Mouse (Mus musculus) mouse trophoblast stem cell (cell line): Measurements from ENCODE around the gene Exoc6.

Experiments
- in situ Hi-C, 2 experiments: fragments of 300-500 bp; cut with MseI, MboI; formaldehyde crosslinking; loops; 2 replicates in 1 of 2; 3 replicates in 1 of 2; pipeline ENCODE4 v1.15.1; 2025

The Exoc6 gene

DNA sequence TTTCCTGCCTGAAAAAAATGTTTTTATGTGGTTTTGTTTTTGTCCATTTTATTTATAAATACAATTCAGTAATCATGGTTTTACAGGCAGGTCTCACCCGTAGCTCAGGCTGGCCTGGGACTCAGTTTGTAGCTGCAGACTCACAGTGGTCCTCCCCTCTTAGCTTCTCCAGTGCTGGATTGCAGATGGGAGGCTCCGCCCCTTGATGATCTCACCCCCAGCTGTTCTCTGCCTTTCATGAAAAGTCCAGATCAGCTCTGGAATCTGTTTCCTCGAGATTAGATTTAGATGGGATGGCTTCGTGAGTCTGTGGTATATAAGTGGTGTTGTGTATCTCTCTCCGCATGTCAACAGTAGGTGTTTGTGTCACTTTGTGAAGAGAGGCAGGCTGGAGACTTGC, 24.6 kb downstream of the Exoc6 start:
- in situ Hi-C loops, result no loop called here

DNA sequence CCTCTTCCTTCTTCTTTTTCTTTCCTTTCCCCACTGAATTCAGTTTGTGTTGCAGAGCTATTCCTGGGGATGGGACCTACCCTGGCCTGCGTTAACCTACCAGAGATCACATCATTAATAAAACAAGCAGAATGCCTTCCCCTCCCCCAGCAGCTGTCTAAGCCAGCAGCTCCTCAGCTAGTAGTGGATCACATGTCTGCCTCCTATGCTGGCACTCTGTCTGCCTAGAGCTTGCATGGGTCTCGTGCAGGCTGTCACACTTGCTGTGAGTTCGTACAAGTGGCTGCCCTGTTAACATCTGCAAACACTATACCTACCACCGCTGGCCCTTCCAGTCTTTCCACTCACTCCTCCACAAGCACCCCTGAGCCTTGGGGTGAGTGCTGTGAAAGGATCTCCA, 29.4 kb downstream of the Exoc6 start:
- in situ Hi-C loops, result no loop called here

DNA sequence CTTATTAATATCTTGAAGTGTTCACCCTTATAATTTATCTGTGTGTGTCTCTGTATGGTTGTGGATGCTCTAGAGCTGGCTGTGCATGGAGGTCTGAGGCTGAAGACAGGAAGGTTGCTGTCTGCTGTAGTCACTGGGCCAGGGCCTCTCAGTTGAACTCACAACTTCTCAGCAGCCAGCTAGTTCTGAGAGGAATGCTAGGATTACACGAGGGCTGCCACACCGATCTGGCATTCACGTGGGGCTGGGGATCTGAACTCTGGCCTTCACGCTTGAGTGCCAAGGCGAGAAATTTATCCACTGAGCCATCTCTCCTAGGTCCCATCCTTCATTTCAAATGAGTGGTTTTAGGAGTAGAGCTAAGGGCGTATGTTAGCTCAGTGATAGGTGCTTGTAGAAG, 30.2 kb downstream of the Exoc6 start:
- in situ Hi-C loops, result no loop called here

DNA sequence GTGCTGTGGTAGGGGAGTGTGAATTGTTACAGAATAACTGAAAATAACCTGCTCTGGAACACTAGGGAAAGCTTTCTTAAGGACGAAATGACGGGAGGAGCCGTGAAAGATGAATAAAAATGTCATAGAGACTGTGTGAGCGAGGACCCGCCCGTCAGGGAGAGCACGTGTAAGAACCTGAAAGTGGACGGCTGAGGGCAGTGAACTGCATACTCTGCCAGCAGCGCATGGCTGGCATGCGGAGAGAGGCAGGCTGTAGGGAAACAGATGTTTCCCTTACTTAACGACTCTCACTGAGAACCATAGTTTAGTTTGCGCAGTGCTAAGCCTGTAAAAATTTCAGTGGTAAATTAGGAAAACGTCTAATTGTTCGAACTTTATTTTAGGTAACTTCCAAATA, 35.0 kb downstream of the Exoc6 start:
- in situ Hi-C loops, result no loop called here

DNA sequence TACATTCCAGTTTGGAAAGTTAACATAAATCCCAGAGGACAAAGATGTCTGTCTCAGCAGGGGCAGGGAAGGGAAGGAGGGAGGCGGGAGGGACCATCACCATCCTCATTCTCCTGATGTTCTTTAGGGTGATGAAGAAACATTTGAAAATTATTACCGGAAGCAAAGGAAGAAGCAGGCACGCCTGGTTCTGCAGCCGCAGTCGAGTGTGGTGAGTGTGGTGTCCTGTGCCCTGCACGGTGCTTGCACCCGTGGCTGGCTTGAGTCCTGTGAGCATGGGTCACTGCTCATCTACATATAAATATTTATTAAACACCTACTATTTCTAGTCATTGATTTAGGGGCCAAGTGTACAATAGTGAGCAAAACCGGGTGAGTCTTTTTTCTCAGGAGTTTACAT, 35.5 kb downstream of the Exoc6 start:
- in situ Hi-C loops, result no loop called here

DNA sequence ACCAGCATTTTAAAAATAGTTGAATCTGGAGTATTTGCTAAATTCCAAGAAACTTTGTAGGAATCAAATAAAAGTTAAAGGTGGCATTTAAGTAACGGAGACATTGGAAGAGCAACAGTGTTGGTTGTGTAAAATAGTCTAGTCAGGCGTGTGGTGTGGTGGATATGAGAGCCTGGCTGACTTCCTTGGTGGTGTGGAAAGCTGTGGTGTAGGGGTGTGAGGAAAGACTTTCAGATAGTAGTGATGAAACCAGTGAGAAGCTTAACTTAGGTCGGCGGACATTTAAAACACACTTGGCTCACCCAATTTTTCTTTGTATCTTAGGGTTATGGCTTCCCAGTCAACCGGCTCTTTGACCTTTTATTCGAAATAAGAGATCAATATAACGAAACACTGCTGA, 40.3 kb downstream of the Exoc6 start:
- in situ Hi-C loops, result no loop called here

DNA sequence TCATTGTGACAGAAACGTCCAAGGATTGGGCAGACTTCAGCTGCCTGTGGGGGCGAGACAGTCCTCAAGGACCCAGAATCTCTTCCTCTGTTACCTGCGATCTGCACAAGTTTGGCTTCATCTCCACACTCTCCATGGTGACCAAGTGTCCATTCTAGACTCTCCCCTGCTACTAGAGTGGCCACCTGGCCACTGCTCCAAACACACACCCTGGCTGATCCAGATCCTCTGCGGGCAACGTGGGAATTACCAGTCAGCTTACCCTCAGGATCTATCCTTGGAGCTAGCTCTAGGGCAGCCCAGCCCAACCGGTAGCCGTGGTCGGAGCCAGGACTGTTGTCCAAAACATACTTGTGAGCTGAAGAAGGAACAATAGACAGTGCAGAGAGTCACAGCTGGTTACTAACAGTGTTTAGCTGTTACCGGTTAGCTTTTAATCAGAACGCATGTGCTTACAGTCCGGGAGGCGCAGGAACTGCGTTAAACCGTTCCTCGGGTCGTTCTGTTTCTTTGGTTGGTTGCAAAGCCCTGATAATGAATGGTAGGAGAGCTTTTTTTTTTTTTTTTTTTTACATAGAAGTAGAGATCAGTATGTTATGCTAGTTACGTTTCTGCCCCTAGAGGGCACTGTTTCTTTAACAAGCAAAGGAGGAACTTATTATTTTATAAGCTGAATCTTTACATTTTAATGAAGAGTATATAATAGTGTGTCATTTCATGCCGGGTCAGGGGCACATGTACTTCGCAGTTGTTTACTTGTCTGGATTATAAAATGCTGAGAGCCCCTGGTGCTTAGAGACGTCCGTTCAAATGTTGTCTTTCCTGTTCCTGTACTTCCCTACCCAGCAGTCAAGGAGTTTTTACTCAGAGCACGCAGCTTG, 52.0 kb downstream of the Exoc6 start:
- in situ Hi-C loops, result no loop called here

DNA sequence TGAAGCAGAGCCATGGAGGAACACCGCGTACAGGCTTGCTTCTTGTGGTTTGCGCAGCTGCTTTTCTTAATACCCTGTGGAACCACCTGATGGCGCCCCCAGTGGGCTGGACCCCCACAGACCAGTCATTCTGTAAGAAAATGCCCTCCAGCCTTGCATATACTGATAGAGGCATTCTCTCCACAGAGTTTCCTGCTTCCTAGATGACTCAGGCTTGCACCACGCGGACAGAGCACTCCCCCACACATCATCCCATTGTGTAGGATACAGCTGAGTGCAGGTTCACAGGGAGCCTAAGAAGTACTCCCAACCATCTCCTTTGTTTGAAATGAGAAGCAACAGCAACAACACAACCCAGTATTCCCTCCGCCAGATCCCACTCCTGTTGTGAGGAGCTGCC, 59.8 kb downstream of the Exoc6 start:
- in situ Hi-C loops, result no loop called here

DNA sequence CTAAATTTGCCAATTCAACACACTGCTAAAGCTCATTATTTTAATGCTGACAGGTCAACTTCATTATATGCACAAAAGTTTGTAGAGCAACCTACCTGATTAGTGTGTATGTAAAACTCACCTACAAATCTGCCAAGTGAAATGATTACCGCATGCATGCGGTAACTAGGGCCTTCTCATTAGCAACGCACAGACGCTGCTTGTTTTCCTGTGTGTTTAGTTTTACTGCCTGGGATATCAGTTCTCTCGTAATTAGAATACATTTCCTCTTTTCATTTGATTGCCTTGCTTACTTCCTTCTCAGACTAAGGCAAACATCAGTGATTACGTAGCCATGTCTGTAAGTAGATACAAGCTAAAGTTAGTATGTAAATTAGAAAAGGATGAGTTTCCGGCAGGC, 62.7 kb downstream of the Exoc6 start:
- in situ Hi-C loops, result no loop called here

DNA sequence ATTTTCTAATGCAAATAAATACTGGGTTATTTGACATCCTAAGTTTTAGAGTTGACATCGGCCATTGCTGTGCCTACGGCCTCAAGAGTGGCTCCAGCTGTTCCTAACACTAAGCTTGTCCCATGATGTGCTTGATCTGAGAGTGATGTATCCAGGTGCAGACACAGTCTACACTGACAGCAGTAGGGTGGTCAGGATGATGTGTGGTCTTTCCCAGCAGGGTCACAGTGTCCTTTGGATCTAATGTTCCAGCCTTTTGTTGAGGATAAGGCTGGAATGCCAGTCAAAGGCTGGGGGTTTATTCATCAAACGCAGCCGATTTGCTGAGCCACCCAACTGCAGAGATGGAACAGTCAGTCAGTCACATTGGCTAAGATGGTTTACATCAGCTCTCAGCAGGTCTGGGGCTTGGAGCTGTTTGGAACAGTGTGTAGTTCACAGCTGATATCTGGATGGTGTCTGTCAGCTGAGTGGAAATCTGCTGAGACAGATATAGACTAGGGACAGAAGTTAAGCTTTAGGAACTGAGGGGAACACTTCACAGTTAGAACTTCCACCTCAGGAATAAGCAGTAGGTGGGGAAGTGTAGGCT, 64.9 kb downstream of the Exoc6 start:
- in situ Hi-C loops, result no loop called here

DNA sequence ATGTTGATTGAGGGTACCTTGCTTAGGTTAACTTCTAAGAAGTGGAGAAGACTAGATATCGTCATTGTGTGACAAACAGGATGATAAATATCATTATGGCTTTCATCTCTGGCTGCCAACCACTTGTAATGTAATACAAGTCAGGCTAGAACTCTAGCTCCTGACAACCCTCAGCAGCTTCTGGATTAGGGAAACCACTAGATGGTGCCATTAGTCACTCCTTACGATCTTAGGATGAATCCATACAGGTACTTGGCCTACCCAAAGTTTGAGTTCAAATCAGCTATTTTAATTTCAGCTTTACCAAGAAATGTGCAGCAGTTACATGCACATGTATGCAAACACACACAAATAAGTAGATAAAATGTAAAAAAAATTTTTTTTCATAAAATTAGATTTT, 97.8 kb downstream of the Exoc6 start:
- in situ Hi-C loops, result no loop called here

DNA sequence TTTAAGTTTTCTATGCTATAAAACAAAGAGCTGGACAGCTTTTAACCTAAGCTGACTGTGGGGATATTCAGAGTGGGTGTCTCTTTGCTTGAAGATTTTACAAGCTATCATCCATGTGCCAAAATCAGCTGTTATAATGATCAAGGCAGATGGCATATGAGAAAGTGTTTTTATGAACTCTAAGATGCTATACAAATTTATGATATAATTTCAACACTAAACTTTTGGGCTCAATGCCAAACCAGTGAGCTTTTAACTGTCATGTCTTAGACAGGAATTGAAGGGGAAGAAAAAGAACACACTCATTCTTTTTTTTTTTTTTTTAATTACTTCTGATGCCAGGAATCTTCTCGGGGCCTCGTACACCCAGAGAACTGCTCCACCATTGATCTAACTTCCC, 100.3 kb downstream of the Exoc6 start:
- in situ Hi-C loops, result no loop called here

DNA sequence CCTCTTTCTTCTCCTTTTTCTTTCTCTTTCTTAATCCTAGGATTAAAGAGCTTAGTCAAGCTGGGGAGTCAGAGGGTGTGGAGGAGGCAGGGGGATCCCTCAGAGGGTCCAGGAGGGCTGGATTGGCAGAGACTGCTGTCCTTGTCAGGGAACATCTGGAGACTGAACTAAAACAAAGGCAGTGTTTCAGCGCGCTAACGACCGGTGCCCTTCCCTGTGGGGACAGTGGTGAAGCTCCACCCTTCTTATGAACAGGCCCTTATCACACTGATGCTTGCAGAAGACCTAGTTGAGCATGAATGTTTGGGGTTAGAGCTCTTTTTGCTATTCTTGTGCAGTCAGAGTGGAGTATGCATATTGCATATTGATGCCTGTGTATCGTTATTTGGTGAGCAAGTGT, 103.8 kb downstream of the Exoc6 start:
- in situ Hi-C loops, result no loop called here

DNA sequence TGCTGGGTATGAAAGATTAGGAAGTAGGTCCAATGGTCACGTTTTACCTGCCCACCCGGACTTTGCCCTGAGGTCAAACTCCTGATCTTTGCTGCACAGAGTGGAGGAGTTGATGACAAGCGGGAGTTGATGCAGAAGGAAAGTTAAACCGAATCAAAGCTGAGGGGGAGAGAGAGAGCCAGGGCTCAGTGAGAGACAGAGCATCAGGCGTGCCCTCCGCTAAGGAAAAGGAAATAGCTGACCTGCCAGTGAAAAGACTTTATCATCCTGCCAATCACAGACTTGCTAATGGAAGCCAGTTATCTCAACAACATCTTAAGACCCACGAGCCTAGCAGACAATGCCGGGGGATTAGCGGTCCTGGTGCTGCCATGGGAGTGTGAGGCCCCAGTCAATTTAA, 106.2 kb downstream of the Exoc6 start:
- in situ Hi-C loops, result no loop called here

DNA sequence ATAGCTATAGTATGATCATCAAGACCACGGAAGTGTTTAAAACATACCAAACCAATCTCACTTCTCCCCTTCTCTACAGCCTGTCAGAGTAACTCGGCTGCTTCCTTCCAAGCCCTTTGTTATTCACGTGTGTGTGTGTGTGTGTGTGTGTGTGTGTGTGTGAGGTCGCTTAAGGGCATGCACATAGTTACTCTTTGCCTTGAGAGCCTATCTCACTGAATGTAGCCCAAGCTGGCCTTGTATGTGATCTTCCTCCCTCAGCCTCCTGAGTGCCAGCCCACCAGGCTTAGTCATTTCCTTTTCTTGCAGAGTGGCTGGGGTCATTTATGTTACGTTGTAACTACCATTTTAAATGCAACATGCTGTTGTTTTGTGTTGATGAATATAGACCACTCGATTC, 115.0 kb downstream of the Exoc6 start:
- in situ Hi-C loops, result no loop called here

DNA sequence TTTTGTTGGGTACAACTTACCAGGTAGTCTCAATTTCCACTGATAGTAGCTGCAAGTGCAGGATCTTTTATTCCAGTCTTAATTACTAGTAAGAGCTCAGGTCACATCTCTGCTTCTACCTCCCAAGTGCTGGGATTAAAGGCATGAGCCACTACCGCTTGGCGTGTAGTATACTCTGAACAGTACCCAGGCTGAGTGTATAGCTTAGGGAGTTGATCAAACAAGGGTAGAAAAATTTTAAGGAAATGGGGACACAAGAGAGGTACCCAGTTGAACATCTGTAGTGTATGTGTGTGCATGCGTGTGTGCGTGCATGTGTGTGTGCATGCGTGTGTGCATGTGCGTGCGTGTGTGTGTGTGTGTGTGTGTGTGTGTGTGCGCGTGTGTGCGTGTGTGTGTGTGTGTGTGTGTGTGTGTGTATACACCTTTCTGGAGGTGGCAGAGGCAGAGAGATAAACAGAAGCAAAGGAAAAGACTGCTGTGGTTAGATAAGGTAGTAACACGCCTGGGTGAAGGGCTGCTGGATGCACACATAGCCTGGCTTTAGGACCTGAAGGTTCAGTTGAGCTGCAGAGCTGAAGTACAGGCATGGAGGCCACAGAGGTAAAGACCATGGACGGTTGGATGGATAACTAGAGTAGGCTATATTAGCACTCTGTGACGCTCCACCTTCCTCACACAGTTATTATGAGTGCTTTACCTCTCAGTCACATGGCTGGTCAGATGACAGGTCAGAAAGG, 117.8 kb downstream of the Exoc6 start:
- in situ Hi-C loops, result no loop called here

DNA sequence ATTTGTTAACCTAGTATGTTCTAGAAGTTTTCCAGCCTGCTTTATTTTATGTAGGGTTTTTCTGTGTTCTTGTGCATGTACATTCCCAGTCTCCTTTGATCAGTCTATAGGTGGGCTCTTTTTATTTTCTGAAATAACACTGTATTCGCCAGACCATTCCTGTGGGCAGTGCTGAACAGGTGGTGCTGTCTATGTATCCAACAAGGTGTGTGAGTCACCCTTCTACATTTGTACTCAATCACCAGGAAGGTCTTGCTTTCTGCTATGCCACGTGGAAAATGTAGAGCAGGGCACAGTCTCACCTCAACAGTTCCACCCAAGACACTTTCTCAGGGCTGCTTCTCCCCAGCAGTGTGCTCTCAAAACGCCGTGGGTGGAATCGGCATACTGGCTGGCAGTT, 118.4 kb downstream of the Exoc6 start:
- in situ Hi-C loops, result no loop called here

DNA sequence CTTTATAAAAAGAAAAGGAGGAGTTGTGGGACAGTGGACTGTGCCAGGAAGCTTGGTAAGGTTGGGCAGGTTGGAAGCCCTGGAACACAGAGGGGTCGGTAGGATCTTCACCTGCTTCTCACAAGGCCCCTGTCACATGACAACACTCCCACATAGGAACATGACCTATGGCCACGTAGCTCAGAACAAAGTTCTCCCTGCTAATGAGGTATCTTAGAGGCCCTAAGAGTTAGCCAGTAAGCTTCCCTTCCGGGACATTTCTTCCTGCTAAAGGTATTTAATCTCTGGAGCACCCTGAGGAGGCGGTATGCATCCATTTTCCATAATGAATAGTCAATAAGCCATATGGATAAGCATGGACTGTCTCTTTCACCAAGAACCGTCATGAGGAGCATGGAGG, 119.3 kb downstream of the Exoc6 start:
- in situ Hi-C loops, result no loop called here

DNA sequence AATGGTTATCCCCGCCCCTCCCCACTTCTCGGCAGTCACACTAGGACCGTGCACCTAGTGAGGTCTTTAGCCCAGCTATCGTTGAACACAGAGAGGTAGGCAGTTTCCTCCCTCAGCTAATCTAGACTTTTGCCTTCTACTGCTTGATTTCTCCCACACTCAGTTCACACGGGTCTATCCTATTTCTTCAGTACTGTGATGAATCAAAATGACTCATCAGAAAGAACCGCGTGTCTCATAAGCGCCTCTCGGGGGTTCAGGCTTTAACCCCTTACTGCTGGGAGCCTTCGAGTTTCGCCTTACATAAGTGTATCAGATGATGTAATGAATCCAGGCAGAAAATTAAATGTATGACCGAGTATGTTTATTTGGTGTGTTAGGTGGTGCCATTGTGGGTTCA, 123.2 kb downstream of the Exoc6 start:
- in situ Hi-C loops, result no loop called here

DNA sequence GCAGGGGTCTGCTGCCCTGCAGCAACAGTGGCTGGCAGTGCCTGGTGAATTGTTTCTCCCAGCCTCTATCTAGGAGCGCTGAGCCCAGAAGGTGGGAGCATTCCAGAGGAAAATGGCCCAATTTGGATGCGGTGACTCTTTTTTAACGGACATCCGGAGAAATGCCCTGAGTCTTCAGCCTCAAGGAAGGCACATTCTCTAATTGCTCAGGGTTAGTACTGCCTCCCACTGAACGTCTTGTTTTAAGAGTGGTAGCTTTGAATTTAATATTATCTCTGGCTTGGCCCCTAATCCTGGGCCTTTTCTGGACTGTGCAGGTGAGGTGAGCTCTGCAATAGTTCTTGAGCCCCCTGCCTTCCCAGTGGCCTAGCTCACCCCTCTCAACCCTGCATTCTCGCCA, 135.1 kb downstream of the Exoc6 start, which contains the start of gene Cyp26c1:
Gene Cyp26c1, plus strand, starts transcription at position 301 of the 400 bp plus-strand sequence.
- in situ Hi-C loops, result no loop called here

DNA sequence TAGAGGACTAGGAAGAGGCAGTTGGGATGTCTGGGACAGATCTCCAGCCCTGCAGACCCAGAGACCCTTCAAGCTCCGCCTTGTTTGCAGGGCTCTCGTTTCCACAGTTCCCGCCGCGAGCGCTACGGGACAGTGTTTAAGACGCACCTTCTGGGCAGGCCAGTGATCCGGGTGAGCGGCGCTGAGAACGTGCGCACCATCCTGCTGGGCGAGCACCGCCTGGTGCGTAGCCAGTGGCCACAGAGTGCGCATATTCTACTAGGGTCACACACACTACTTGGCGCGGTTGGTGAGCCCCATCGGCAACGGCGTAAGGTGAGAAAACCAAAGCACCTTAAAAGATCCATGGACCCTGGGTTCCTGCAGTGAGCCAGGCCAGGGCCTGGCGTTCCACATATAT, 136.1 kb downstream of the Exoc6 start:
- in situ Hi-C loops, result no loop called here

DNA sequence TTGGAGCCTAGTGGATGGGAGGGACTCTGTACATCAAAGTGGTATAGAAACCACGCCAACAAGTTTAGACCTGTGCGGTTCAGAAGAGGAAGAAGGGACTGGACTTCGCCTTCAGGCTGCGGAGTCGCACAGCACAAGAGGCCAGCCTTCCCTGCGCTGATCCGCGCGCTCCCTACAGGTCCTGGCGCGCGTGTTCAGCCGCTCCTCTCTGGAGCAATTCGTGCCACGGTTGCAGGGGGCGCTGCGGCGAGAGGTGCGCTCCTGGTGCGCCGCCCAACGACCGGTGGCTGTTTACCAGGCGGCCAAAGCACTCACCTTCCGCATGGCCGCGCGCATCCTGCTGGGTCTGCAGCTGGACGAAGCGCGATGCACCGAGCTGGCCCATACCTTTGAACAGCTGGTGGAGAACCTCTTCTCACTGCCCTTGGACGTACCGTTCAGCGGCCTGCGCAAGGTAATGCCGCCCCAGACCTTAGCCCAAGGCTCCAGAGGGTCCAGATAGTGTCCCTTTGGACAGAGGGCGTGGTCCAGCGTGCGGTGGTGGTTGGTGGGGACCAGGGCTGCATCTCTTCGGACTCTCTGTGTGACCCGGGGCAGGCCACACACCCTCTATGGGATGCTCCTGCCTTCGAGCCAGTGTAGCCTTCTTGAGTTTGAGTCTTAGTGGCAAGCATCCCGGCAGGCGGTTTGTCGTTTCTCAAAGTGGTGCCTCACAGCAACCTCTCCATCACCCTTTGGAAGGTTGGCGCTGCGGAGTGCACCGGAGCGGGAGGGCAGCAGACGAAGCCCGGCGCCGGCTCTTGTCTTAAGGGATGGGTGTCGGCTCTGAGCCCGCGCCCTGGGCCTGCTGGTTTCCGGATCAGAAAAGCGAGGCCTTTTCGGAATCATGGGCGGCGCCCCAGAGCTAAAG, 137.0 kb downstream of the Exoc6 start:
- in situ Hi-C loops, result no loop called here
